Mouse (Mus musculus) MEL (cell line): ENCODE data around the gene Vps35l. TPM values are rescaled to one million over a fixed set of nuclear protein-coding genes. Genes with fewer than 3 reads are reported as not detected.
A peak's percentile ranks its signal among the peaks of the same experiment; 100 is the strongest.

ENCODE experiments used
- DNase-seq: peaks from one replicate; pipeline ENCODE4 v3.0.0; 2011; ENCODE audit warnings: low read depth, low spot score
- H3K27ac ChIP-seq: 2 replicates; pipeline ENCODE4 v1.5.1; 2012; ENCODE audit warnings: low read depth, mild to moderate bottlenecking, control low read depth, low read length, moderate library complexity; ENCODE audit not compliant: control insufficient read depth
- H3K27me3 ChIP-seq, 2 experiments: fragments of 150-350 bp in 1 of 2; sonication (generic) in 1 of 2; 2 replicates each; pipeline ENCODE4 v1.6.1; 2012; ENCODE audit warnings: low read length in 2 of 2, mild to moderate bottlenecking in 2 of 2, improper control_type of control experiment in 1 of 2, moderate library complexity in 1 of 2; ENCODE audit not compliant: insufficient read depth in 2 of 2, control insufficient read depth in 1 of 2
- H3K36me3 ChIP-seq, 2 experiments: 2 replicates each; pipeline ENCODE4 v1.6.1; 2012 to 2014; ENCODE audit warnings: low read length in 2 of 2, improper control_type of control experiment in 1 of 2, inconsistent platforms in 1 of 2, mild to moderate bottlenecking in 1 of 2; ENCODE audit not compliant: insufficient read depth in 2 of 2, control insufficient read depth in 1 of 2
- H3K4me1 ChIP-seq, 2 experiments: fragments of 150-350 bp in 1 of 2; sonication (generic) in 1 of 2; 2 replicates each; pipeline ENCODE4 v1.6.1; 2012; ENCODE audit warnings: low read length in 2 of 2, improper control_type of control experiment in 1 of 2, mild to moderate bottlenecking in 1 of 2; ENCODE audit not compliant: insufficient read depth in 2 of 2, control insufficient read depth in 1 of 2
- H3K4me3 ChIP-seq, 2 experiments: fragments of 150-350 bp in 1 of 2; sonication (generic) in 1 of 2; 2 replicates each; pipeline ENCODE4 v1.5.1; 2012; ENCODE audit warnings: low read depth in 2 of 2, low read length in 2 of 2, mild to moderate bottlenecking in 2 of 2, moderate library complexity in 2 of 2, control low read depth in 1 of 2, improper control_type of control experiment in 1 of 2; ENCODE audit not compliant: control insufficient read depth in 1 of 2, insufficient read depth in 1 of 2
- H3K79me2 ChIP-seq: 2 replicates; pipeline ENCODE4 v1.6.1; 2012; ENCODE audit warnings: mild to moderate bottlenecking, low read length, moderate library complexity; ENCODE audit not compliant: control insufficient read depth, poor library complexity, insufficient read depth
- H3K9ac ChIP-seq: 2 replicates; pipeline ENCODE4 v1.6.1; 2012; ENCODE audit warnings: low read depth, mild to moderate bottlenecking, control low read depth, low read length, moderate library complexity; ENCODE audit not compliant: control insufficient read depth, poor library complexity, severe bottlenecking
- H3K9me3 ChIP-seq: fragments of 150-350 bp; sonication (generic); replicated peaks from 2 replicates; pipeline ENCODE4 v1.6.1; 2012; ENCODE audit warnings: mild to moderate bottlenecking, low read length, improper control_type of control experiment, moderate library complexity; ENCODE audit not compliant: insufficient read depth
- CHD1 ChIP-seq: IDR thresholded peaks from 2 replicates; pipeline ENCODE4 v1.6.1; 2012; ENCODE audit warnings: low read depth, mild to moderate bottlenecking, inconsistent platforms, low read length, improper control_type of control experiment
- CTCF ChIP-seq, 3 experiments: IDR thresholded peaks in 2 of 3; conservative IDR thresholded peaks in 1 of 3; 2 replicates each; pipeline ENCODE4 v1.5.1; 2011 to 2012; ENCODE audit warnings: low read length in 3 of 3, low read depth in 2 of 3, mild to moderate bottlenecking in 2 of 3, improper control_type of control experiment in 1 of 3, inconsistent platforms in 1 of 3, mixed read lengths in 1 of 3, moderate library complexity in 1 of 3; ENCODE audit not compliant: control insufficient read depth in 1 of 3, insufficient read depth in 1 of 3, poor library complexity in 1 of 3, severe bottlenecking in 1 of 3
- E2F4 ChIP-seq: IDR thresholded peaks from 2 replicates; pipeline ENCODE4 v1.6.1; 2011; ENCODE audit warnings: low read depth, low read length, improper control_type of control experiment, borderline replicate concordance
- ELF1 ChIP-seq: IDR thresholded peaks from 2 replicates; pipeline ENCODE4 v1.6.1; 2014; ENCODE audit warnings: low read depth, mild to moderate bottlenecking, inconsistent platforms, low read length, improper control_type of control experiment, moderate library complexity
- EP300 ChIP-seq, 2 experiments: IDR thresholded peaks; 2 replicates each; pipeline ENCODE4 v1.6.1; 2011; ENCODE audit warnings: improper control_type of control experiment in 2 of 2, low read length in 2 of 2, low read depth in 1 of 2, mild to moderate bottlenecking in 1 of 2
- GABPA ChIP-seq: IDR thresholded peaks from 2 replicates; pipeline ENCODE4 v1.6.1; 2012; ENCODE audit warnings: low read depth, mild to moderate bottlenecking, inconsistent platforms, low read length, improper control_type of control experiment, moderate library complexity
- HCFC1 ChIP-seq: IDR thresholded peaks from 2 replicates; pipeline ENCODE4 v1.6.1; 2012; ENCODE audit warnings: low read depth, mild to moderate bottlenecking, inconsistent platforms, low read length, improper control_type of control experiment, moderate library complexity
- KAT2A ChIP-seq: conservative IDR thresholded peaks from 2 replicates; pipeline ENCODE4 v1.6.1; 2012; ENCODE audit warnings: low read depth, low read length, improper control_type of control experiment, inconsistent platforms
- MAX ChIP-seq: IDR thresholded peaks from 2 replicates; pipeline ENCODE4 v1.6.1; 2011; ENCODE audit warnings: low read length, improper control_type of control experiment
- MAZ ChIP-seq: IDR thresholded peaks from 2 replicates; pipeline ENCODE4 v1.6.1; 2012; ENCODE audit warnings: low read depth, mild to moderate bottlenecking, inconsistent platforms, low read length, improper control_type of control experiment
- MEF2A ChIP-seq: IDR thresholded peaks from 2 replicates; pipeline ENCODE4 v1.6.1; 2014; ENCODE audit warnings: low read depth, mild to moderate bottlenecking, inconsistent platforms, low read length, improper control_type of control experiment; ENCODE audit not compliant: poor library complexity, insufficient replicate concordance, severe bottlenecking; ENCODE audit errors: extremely low read depth
- MYC ChIP-seq: IDR thresholded peaks from 2 replicates; pipeline ENCODE4 v1.6.1; 2011; ENCODE audit warnings: low read depth, mild to moderate bottlenecking, low read length, improper control_type of control experiment, moderate library complexity
- NELFE ChIP-seq: IDR thresholded peaks from 2 replicates; pipeline ENCODE4 v1.6.1; 2011; ENCODE audit warnings: low read depth, low read length, improper control_type of control experiment
- NRF1 ChIP-seq: IDR thresholded peaks from 2 replicates; pipeline ENCODE4 v1.6.1; 2014; ENCODE audit warnings: low read depth, mild to moderate bottlenecking, inconsistent platforms, low read length, improper control_type of control experiment, moderate library complexity; ENCODE audit not compliant: poor library complexity, insufficient read depth, severe bottlenecking
- POLR2A ChIP-seq, 2 experiments: IDR thresholded peaks; 2 replicates each; pipeline ENCODE4 v1.6.1; 2011 to 2012; ENCODE audit warnings: low read length in 2 of 2, mild to moderate bottlenecking in 2 of 2, control low read depth in 1 of 2, improper control_type of control experiment in 1 of 2, low read depth in 1 of 2, moderate library complexity in 1 of 2; ENCODE audit not compliant: control insufficient read depth in 1 of 2, insufficient read depth in 1 of 2, poor library complexity in 1 of 2
- POLR2AphosphoS2 ChIP-seq: IDR thresholded peaks from 2 replicates; pipeline ENCODE4 v1.6.1; 2011; ENCODE audit warnings: low read length, improper control_type of control experiment
- RAD21 ChIP-seq: IDR thresholded peaks from 2 replicates; pipeline ENCODE4 v1.6.1; 2011; ENCODE audit warnings: mild to moderate bottlenecking, low read depth, low read length, improper control_type of control experiment
- RCOR1 ChIP-seq: IDR thresholded peaks from 2 replicates; pipeline ENCODE4 v1.6.1; 2012; ENCODE audit warnings: low read depth, mild to moderate bottlenecking, inconsistent platforms, low read length, improper control_type of control experiment
- SIN3A ChIP-seq: IDR thresholded peaks from 2 replicates; pipeline ENCODE4 v1.6.1; 2012; ENCODE audit warnings: low read length, improper control_type of control experiment, inconsistent platforms
- SMC3 ChIP-seq: IDR thresholded peaks from 2 replicates; pipeline ENCODE4 v1.6.1; 2011; ENCODE audit warnings: low read depth, low read length, improper control_type of control experiment
- TAL1 ChIP-seq: IDR thresholded peaks from 2 replicates; pipeline ENCODE4 v1.6.1; 2012; ENCODE audit warnings: mild to moderate bottlenecking, inconsistent platforms, low read length, moderate library complexity, mixed read lengths
- TBP ChIP-seq: IDR thresholded peaks from 2 replicates; pipeline ENCODE4 v1.8.0; 2011; ENCODE audit warnings: low read depth, low read length, improper control_type of control experiment
- TCF12 ChIP-seq: IDR thresholded peaks from 2 replicates; pipeline ENCODE4 v1.6.1; 2014; ENCODE audit warnings: low read depth, mild to moderate bottlenecking, inconsistent platforms, low read length, improper control_type of control experiment, moderate library complexity
- USF1 ChIP-seq: IDR thresholded peaks from 2 replicates; pipeline ENCODE4 v1.6.1; 2014; ENCODE audit warnings: low read depth, mild to moderate bottlenecking, inconsistent platforms, low read length, improper control_type of control experiment, moderate library complexity
- USF2 ChIP-seq, 2 experiments: IDR thresholded peaks; 2 replicates each; pipeline ENCODE4 v1.6.1; 2011 to 2012; ENCODE audit warnings: improper control_type of control experiment in 2 of 2, low read length in 2 of 2, borderline replicate concordance in 1 of 2, inconsistent platforms in 1 of 2, low read depth in 1 of 2, mild to moderate bottlenecking in 1 of 2; ENCODE audit not compliant: insufficient read depth in 1 of 2
- ZC3H11A ChIP-seq: IDR thresholded peaks from 2 replicates; pipeline ENCODE4 v1.6.1; 2012; ENCODE audit warnings: low read depth, mild to moderate bottlenecking, inconsistent platforms, low read length, improper control_type of control experiment
- ZKSCAN1 ChIP-seq: IDR thresholded peaks from 2 replicates; pipeline ENCODE4 v1.6.1; 2012; ENCODE audit warnings: low read depth, mild to moderate bottlenecking, inconsistent platforms, low read length, improper control_type of control experiment, moderate library complexity
- ZNF384 ChIP-seq: IDR thresholded peaks from 2 replicates; pipeline ENCODE4 v1.6.1; 2012; ENCODE audit warnings: low read depth, mild to moderate bottlenecking, inconsistent platforms, low read length, improper control_type of control experiment
- polyA plus RNA-seq, 2 experiments: library from polyadenylated mRNA; stranded (reverse) in 1 of 2; unstranded in 1 of 2; fragments of >175 nt in 1 of 2; fragments of >200 nt in 1 of 2; gene quantifications; 2 replicates each; pipeline versions ENCODE4 v1.2.1 to v1.2.4; 2012; ENCODE audit warnings: low replicate concordance in 2 of 2, low read depth in 1 of 2; ENCODE audit not compliant: insufficient read length in 2 of 2, insufficient read depth in 1 of 2, missing spikeins in 1 of 2
- total RNA-seq: library from RNA; depleted of rRNA; stranded (reverse); fragments of 300-350 nt; gene quantifications from 2 replicates; pipeline ENCODE4 v1.2.3, GENCODE M21; 2012

Vps35l gene
- total and polyA plus RNA-seq, 3 experiments, result 37.6 to 87.4 TPM; not detected in 1

GRCm38 (mm10) chr7:118738730-118739129 is 1.3 kb upstream of the Vps35l start:
- H3K27ac ChIP-seq, result no peak overlapping the region
- peak; percentile 47 for DNase-seq
- TF ChIP-seq POLR2AphosphoS2 (no peak), HCFC1 (no peak), GABPA (no peak), ELF1 (no peak), MEF2A (no peak), TBP (no peak), RAD21 (peak; percentile 32), SIN3A (no peak), E2F4 (no peak), CTCF (IDR thresholded peaks at IDR 0.05 in 2 of 3, conservative IDR thresholded peaks at IDR 0.05 in 1 of 3; ENCODE audit: control insufficient read depth in 1 of 3, insufficient read depth in 1 of 3, low read depth in 2 of 3, low read length in 3 of 3, poor library complexity in 1 of 3, severe bottlenecking in 1 of 3) (peak; percentile 16 to 48 (median 18); a peak in 3 of 6 replicates), ZC3H11A (peak; percentile 17; the same call in 1 of the 2 replicates), KAT2A (no peak), SMC3 (peak; percentile 52), CHD1 (no peak), ZKSCAN1 (no peak)
- H3K4me1 ChIP-seq, result peaks cover 0 to 5% of the 10 kb centered on the region in 2 experiments; a peak in 1 of 4 replicates
- H3K27me3 ChIP-seq, result no peaks in the 10 kb centered on the region
- no peak overlapping the region for H3K9ac ChIP-seq
- H3K79me2 ChIP-seq, result peaks cover 6% of the 10 kb centered on the region
- H3K36me3 ChIP-seq, result peaks cover 0 to 4% of the 10 kb centered on the region in 2 experiments; a peak in 2 of 4 replicates
- H3K4me3 ChIP-seq, result no peak overlapping the region
- H3K9me3 ChIP-seq, result no peaks in the 10 kb centered on the region

- TF ChIP-seq USF2 (IDR thresholded peaks at IDR 0.05; ENCODE audit: borderline replicate concordance in 1 of 2, insufficient read depth in 1 of 2, low read depth in 1 of 2, low read length in 2 of 2) (peak; percentile 7 to 71; a peak in 1 of 4 replicates), MAZ (no peak), SMC3 (no peak), MAX (no peak; the same call in 1 of the 2 replicates), GABPA (no peak), TAL1 (no peak), KAT2A (peak; percentile 68; the same call in 1 of the 2 replicates), TBP (peak; percentile 55), POLR2A (IDR thresholded peaks at IDR 0.05; ENCODE audit: control insufficient read depth in 1 of 2, insufficient read depth in 1 of 2, low read depth in 1 of 2, low read length in 2 of 2, poor library complexity in 1 of 2) (peak; percentile 7 to 69; a peak in 3 of 4 replicates), RCOR1 (peak; percentile 78), HCFC1 (peak; percentile 95), NELFE (peak; percentile 65), EP300 (IDR thresholded peaks at IDR 0.05; ENCODE audit: low read depth in 1 of 2, low read length in 2 of 2) (peak in 1 of 2 experiments; percentile 27; a peak in 1 of 4 replicates), TCF12 (peak; percentile 47; the same call in 1 of the 2 replicates), MYC (0 out of 2 replicates have a peak, but pooled peaks have one; percentile 2), POLR2AphosphoS2 (0 out of 2 replicates have a peak, but pooled peaks have one; percentile 56), SIN3A (peak; percentile 62), NRF1 (peak; percentile 55; the same call in 1 of the 2 replicates), ZNF384 (no peak), USF1 (peak; percentile 95), ELF1 (peak; percentile 84)
- Histone ChIP-seq H3K79me2 (peaks cover 6% of the 10 kb centered on the region), H3K27me3 (no peaks in the 10 kb centered on the region), H3K9ac (peak overlapping the region; percentile 82), H3K4me1 (peaks cover 0 to 5% of the 10 kb centered on the region in 2 experiments; a peak in 1 of 4 replicates), H3K4me3 (peak overlapping the region; percentile 75 to 97), H3K27ac (peak overlapping the region; percentile 71), H3K9me3 (no peaks in the 10 kb centered on the region), H3K36me3 (peaks cover 0 to 4% of the 10 kb centered on the region in 2 experiments; a peak in 1 of 4 replicates)
- peak; percentile 97 for DNase-seq
Measured at GRCm38 (mm10) chr7:118740532-118741338, 709 bp downstream of the Vps35l start.
